Mouse (Mus musculus): ENCODE data around the gene Gm10447.

DNA sequence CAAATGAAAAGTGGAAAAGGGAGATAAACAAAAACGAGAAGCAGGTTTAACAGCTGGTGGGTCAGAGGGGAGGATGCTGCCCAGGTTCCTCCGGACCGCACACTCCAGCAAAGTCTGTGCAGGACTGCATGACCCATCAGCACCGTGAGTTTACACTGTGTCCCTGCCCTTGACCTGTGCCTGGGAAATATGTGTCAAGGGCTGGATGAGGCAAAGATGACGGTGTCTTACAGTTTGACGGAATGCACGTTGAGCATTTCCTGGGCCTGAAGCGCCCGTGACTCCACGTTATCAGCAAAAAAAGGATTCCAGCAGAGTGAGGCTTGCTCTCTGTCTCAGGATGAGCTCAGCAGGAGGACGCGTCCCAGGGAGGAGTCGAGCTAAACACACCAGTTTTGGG lies 11.3 kb downstream of the Gm10447 start:
- no peak for TF ChIP-seq POLR2A (IDR thresholded peaks at IDR 0.05; ENCODE audit: borderline replicate concordance, extremely low read depth, insufficient read depth, insufficient read length, poor library complexity, severe bottlenecking)
- no peak for TF ChIP-seq CTCF (IDR thresholded peaks at IDR 0.05; ENCODE audit: borderline replicate concordance, extremely low read depth, insufficient read depth, insufficient read length)
